Mouse (Mus musculus) small intestine, adult 2 months (tissue): Measurements from ENCODE around the gene Rnf149.

ENCODE experiments used
- CTCF ChIP-seq: fragments of 200-500 bp; IDR thresholded peaks from 2 replicates; pipeline ENCODE4 v1.5.1; 2012; ENCODE audit warnings: low read depth, mild to moderate bottlenecking, control low read depth, inconsistent platforms, low read length, moderate library complexity, mixed read lengths; ENCODE audit not compliant: insufficient replicate concordance, insufficient read length; ENCODE audit errors: extremely low read depth
- POLR2A ChIP-seq: fragments of 200-500 bp; IDR thresholded peaks from 2 replicates; pipeline ENCODE4 v1.6.1; 2012; ENCODE audit warnings: low read depth, mild to moderate bottlenecking, control low read depth, inconsistent platforms, low read length, moderate library complexity

- TF ChIP-seq CTCF, result no peak
- TF ChIP-seq POLR2A, result no peak
These were observed 3.3 kb downstream of the Rnf149 start for GRCm38 (mm10) chr1:39573890-39574289.
